Mouse (Mus musculus): ENCODE measurements around the gene Pmepa1. TPM values are rescaled to one million over a fixed set of nuclear protein-coding genes. Genes with fewer than 3 reads are reported as not detected.

The Pmepa1 gene
- total and polyA plus RNA-seq, 3 experiments = not detected

DNA sequence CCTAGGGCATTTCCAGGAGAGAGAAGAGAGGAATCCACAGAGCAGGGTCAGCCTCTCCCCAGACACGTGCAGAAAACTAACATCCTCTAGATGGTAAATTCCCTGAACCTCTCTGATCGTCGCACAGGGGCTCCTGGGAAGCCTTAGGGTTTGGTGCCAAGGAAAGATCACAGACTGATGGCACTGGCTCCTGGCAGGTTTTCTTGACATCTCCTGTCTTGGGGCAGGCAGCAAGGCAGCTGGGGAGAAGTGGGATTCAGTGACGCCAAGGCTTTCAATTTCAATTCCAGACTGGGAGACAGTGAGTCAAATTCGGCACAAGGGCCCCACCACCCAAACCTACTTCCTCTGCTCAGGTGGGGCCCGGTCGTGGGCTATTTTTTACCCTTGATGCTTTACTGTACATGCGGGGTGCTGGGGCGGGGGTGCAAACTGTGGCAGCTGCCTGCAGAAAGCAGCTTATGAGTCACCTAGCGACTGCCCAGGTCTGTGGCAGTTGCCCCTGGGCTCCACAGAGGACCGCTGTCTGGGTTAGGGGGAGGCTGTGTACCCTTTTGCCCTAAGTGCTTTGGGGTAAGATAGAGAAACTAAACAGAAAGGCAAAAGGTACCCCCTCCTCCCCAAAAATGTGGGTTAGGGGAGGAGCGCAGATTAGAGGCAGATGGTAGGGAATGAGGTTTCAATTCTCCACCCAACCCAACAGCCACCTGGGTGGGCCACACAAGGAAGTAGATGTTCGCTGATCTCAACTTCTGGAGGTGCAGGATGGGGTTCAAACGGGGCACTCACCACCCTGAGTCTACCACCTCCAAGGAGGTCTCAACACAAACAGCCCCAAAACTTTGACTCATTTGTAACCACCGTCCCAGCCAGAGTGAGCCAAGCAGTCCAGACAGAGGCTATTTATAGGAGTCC is 1.6 kb downstream of the Pmepa1 start:
- no peaks in the 10 kb centered on the region; a peak in 1 of 4 replicates for H3K27me3 ChIP-seq (ENCODE audit: control insufficient read depth in 1 of 2, insufficient read depth in 2 of 2, low read length in 2 of 2)
- H3K27ac ChIP-seq (ENCODE audit: control insufficient read depth, low read depth, low read length) = no peak overlapping the region
- H3K4me3 ChIP-seq (ENCODE audit: control insufficient read depth in 1 of 2, insufficient read depth in 1 of 2, low read depth in 2 of 2, low read length in 2 of 2) = no peak overlapping the region
- H3K36me3 ChIP-seq (ENCODE audit: control insufficient read depth in 1 of 2, insufficient read depth in 2 of 2, low read length in 2 of 2) = no peaks in the 10 kb centered on the region
- no peaks in the 10 kb centered on the region for H3K79me2 ChIP-seq (ENCODE audit: control insufficient read depth, insufficient read depth, low read length, poor library complexity)
- H3K9ac ChIP-seq (ENCODE audit: control insufficient read depth, low read depth, low read length, poor library complexity, severe bottlenecking) = no peak overlapping the region
- no peaks in the 10 kb centered on the region for H3K4me1 ChIP-seq (ENCODE audit: control insufficient read depth in 1 of 2, insufficient read depth in 2 of 2, low read length in 2 of 2)
- H3K9me3 ChIP-seq (replicated peaks; ENCODE audit: insufficient read depth, low read length) = no peaks in the 10 kb centered on the region
- DNase-seq (ENCODE audit: low read depth, low spot score) = no peak
- no peak for TF ChIP-seq POLR2AphosphoS5 (IDR thresholded peaks at IDR 0.05; ENCODE audit: borderline replicate concordance, low read depth, low read length)
- no peak for TF ChIP-seq NRF1 (IDR thresholded peaks at IDR 0.05; ENCODE audit: insufficient read depth, low read depth, low read length, poor library complexity, severe bottlenecking)
- no peak for TF ChIP-seq POLR2AphosphoS2 (IDR thresholded peaks at IDR 0.05; ENCODE audit: low read length)
- TF ChIP-seq ZC3H11A (IDR thresholded peaks at IDR 0.05; ENCODE audit: low read depth, low read length) = no peak
- no peak for TF ChIP-seq MXI1 (IDR thresholded peaks at IDR 0.05; ENCODE audit: low read depth, low read length)
- no peak for TF ChIP-seq USF1 (IDR thresholded peaks at IDR 0.05; ENCODE audit: low read depth, low read length)
- no peak for TF ChIP-seq TBP (IDR thresholded peaks at IDR 0.05; ENCODE audit: low read depth, low read length)
- no peak for TF ChIP-seq CHD2 (IDR thresholded peaks at IDR 0.05; ENCODE audit: low read length)
- TF ChIP-seq CHD1 (IDR thresholded peaks at IDR 0.05; ENCODE audit: low read depth, low read length) = no peak
- no peak for TF ChIP-seq TCF12 (IDR thresholded peaks at IDR 0.05; ENCODE audit: low read depth, low read length)
- TF ChIP-seq SIN3A (IDR thresholded peaks at IDR 0.05; ENCODE audit: low read length) = no peak
- no peak for TF ChIP-seq ZKSCAN1 (IDR thresholded peaks at IDR 0.05; ENCODE audit: low read depth, low read length)
- no peak for TF ChIP-seq MAZ (IDR thresholded peaks at IDR 0.05; ENCODE audit: low read depth, low read length)
- no peak for TF ChIP-seq MYC (IDR thresholded peaks at IDR 0.05; ENCODE audit: low read depth, low read length)

DNA sequence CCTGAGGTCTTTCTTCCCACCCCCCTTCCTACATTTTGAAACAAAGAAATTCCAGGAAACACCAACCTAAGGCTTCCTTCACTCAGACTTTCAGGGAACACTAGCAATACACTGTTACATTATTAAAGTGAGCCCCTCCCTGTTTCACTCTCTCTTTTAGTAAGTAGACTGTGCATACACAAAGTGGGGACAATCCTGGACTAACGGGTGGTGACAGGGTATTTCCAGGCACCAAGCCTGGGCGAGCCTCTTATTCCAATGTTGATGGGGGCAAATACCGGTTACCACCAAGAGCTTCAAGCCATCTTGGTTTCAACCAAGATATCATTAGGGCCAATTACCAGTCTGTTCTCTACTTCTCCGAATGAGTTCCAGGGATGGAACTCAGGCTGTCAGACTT is 2.4 kb downstream of the Pmepa1 start:
- no peaks in the 10 kb centered on the region; a peak in 1 of 4 replicates for H3K27me3 ChIP-seq (ENCODE audit: control insufficient read depth in 1 of 2, insufficient read depth in 2 of 2, low read length in 2 of 2)
- H3K36me3 ChIP-seq (ENCODE audit: control insufficient read depth in 1 of 2, insufficient read depth in 2 of 2, low read length in 2 of 2) = no peaks in the 10 kb centered on the region
- no peaks in the 10 kb centered on the region for H3K9me3 ChIP-seq (replicated peaks; ENCODE audit: insufficient read depth, low read length)
- no peaks in the 10 kb centered on the region for H3K4me1 ChIP-seq (ENCODE audit: control insufficient read depth in 1 of 2, insufficient read depth in 2 of 2, low read length in 2 of 2)
- no peak for TF ChIP-seq SMC3 (IDR thresholded peaks at IDR 0.05; ENCODE audit: low read depth, low read length)
- TF ChIP-seq TBP (IDR thresholded peaks at IDR 0.05; ENCODE audit: low read depth, low read length) = no peak
- no peak for TF ChIP-seq NRF1 (IDR thresholded peaks at IDR 0.05; ENCODE audit: insufficient read depth, low read depth, low read length, poor library complexity, severe bottlenecking)
- no peak for TF ChIP-seq NELFE (IDR thresholded peaks at IDR 0.05; ENCODE audit: low read depth, low read length)
- TF ChIP-seq ZKSCAN1 (IDR thresholded peaks at IDR 0.05; ENCODE audit: low read depth, low read length) = no peak
- TF ChIP-seq ETS1 (IDR thresholded peaks at IDR 0.05; ENCODE audit: low read depth, low read length) = no peak
- TF ChIP-seq MEF2A (IDR thresholded peaks at IDR 0.05; ENCODE audit: extremely low read depth, insufficient replicate concordance, low read depth, low read length, poor library complexity, severe bottlenecking) = no peak
- no peak for TF ChIP-seq POLR2A (IDR thresholded peaks at IDR 0.05; ENCODE audit: control insufficient read depth in 1 of 2, insufficient read depth in 1 of 2, low read depth in 1 of 2, low read length in 2 of 2, poor library complexity in 1 of 2)
- TF ChIP-seq EP300 (IDR thresholded peaks at IDR 0.05; ENCODE audit: low read depth in 1 of 2, low read length in 2 of 2) = no peak
- TF ChIP-seq MXI1 (IDR thresholded peaks at IDR 0.05; ENCODE audit: low read depth, low read length) = no peak
- TF ChIP-seq RCOR1 (IDR thresholded peaks at IDR 0.05; ENCODE audit: low read depth, low read length) = no peak
- no peak for TF ChIP-seq USF2 (IDR thresholded peaks at IDR 0.05; ENCODE audit: borderline replicate concordance in 1 of 2, insufficient read depth in 1 of 2, low read depth in 1 of 2, low read length in 2 of 2)
- H3K79me2 ChIP-seq (ENCODE audit: control insufficient read depth, insufficient read depth, low read length, poor library complexity) = no peaks in the 10 kb centered on the region
- no peak overlapping the region for H3K27ac ChIP-seq (ENCODE audit: control insufficient read depth, low read depth, low read length)
- H3K4me3 ChIP-seq (ENCODE audit: control insufficient read depth in 1 of 2, insufficient read depth in 1 of 2, low read depth in 2 of 2, low read length in 2 of 2) = no peak overlapping the region
- no peak overlapping the region for H3K9ac ChIP-seq (ENCODE audit: control insufficient read depth, low read depth, low read length, poor library complexity, severe bottlenecking)
- DNase-seq (ENCODE audit: low read depth, low spot score) = no peak

All from MEL (cell line).